Mouse (Mus musculus) cerebellum, adult 9-11 months (tissue): Measurements from ENCODE around the gene Radil.

Experiments used
- DNase-seq: peaks from one replicate; pipeline ENCODE4 v3.0.0; 2022

The Radil gene

GRCm38 (mm10) chr5:142478829-142479435 lies 72.0 kb downstream of the Radil start:
- DNase-seq: peak; percentile 79

DNA sequence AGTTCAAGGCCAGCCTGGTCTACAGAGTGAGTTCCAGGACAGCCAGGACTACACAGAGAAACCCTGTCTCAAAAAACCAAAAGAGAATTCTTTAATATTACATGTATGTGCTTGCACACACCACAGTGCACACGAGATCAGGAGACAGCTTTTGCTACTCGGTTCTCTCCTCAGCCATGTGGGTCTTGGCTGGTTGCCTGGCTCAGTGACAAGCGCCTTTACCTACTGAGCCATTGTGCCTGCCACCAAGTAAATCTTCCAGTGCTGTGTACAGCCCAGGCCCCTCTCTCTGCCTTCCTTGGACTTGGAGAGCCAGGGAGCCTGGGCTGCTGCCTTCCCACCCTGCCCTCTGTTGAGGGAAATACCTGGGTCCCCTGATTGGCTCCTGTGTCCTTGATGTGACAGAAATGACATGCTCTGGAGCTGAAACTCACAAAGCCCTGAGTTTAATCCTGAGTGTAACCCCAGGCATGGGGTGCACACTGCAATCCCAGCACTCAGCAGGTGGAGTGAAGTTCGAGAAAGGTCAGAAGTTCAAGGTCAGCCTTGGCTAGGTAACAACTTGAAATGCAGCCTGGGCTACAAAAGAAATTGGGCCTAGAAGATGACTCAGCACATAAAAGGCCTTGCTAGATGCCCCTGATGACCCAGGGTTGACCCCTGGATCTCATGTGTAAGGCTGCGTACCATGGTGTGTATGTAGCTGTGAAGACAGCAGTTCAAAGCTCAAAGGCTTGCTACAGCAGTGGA lies 72.9 kb downstream of the Radil start:
- DNase-seq: no peak

- DNase-seq: peak; percentile 72
Measured at GRCm38 (mm10) chr5:142477346-142477745, 73.6 kb downstream of the Radil start.

DNA sequence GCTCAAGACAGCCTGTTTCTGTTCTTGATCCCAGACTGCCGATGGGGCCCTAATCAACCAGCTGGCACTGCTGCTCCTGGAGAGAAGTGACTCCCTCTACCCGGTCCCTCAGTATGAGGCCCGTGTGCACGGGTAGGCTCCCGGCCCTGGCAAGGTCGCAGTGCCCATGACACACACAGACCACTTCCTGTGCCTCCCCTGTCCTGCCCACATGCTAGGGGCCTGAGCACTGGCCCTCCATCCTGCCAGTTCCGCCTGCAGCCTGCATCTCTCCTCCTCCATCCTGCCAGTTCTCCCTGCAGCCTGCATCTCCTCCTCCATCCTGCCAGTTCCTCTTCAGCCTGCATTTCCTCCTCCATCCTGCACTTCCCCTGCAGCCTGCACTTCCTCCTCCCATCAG lies 75.2 kb downstream of the Radil start:
- no peak for DNase-seq

- DNase-seq: no peak
Measured at GRCm38 (mm10) chr5:142473696-142474095, 77.2 kb downstream of the Radil start.

- DNase-seq: no peak
Measured at GRCm38 (mm10) chr5:142469796-142470195, 81.1 kb downstream of the Radil start.

DNA sequence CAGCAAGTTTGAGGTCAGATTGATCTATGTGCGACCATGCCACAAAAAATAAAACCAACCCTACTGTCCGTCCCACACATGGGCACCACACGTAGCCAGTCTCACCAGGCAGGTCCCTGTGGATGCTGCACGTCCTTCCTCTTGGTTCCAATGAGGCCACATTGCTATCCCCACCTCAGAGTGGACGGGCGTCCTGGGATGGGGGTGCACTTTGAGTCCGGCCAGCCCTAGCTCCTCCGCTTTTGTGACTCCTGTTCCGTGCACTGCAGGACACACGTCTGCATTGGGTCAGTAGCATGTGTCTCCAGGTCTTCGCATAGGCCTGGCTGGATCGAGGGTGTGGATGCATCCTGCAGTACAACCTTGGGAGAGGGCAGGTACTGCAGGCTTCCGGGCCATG lies 82.5 kb downstream of the Radil start:
- no peak for DNase-seq

DNA sequence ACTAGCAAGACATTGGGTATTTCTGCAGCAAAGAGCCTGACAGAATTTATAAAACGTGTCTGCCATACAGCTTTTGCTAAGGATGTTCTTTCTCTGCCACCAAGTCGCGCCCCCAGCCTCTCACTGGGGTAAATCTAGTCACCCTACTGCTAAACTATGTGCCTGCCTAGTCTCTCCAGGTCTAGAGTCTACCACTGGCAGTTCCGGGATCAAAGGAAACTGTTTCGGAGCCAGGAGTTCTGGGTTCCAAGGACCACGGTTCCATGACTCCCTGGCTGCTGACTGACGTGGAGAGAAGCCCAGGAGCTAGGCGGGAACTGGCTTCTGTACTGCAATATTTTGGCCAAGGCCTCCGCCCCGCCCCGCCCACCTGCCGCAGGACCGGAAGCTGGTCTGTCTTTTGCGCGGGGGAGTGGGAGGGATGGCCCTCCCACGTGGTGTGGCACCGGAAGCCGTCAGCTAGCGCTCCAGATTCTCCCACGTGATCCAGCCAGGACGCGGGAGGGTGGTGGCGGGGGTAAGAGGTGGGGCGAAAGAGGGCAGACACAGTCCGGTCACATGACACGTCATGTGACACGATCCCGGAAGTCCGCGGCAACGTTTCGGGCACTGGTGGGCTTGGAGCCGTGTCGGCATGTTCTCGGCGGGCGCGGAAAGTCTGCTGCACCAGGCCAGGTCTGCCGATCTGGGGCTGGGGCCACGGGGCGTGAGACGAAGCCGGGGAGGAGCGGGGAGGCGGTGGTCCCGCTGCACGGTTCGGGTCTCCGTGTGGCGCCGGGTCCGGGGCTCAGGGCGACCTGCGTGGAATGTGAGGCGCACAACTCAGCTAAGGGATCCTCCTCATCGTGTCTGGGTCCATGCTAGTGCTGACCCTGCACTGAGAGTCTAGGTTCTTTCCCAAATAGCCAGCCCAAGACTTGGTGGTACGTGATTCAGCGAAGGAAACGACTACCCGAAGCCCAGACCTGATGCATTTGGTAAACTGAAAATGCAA lies 87.1 kb downstream of the Radil start, which contains the start of gene Ap5z1:
Gene Ap5z1, plus strand, starts transcription at position 484 of the 994 bp plus-strand sequence.
- peak; percentile 97 for DNase-seq

- DNase-seq: no peak
Measured at GRCm38 (mm10) chr5:142463011-142463410, 87.9 kb downstream of the Radil start.

DNA sequence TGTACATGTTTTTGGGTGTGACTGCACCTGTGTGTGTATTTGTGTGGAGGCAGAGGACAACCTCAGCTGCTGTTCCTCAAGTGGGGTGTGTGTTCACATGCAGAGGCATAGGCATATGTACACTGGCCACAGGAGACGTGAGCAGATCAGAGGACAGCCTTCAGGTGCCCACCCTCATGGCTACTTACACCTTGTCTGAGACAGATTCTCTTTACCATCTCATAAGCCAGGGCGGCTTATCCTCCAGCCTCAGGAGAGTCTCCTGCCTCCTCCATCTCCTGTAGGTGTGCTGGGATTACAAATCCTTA lies 88.3 kb downstream of the Radil start:
- no peak for DNase-seq

DNA sequence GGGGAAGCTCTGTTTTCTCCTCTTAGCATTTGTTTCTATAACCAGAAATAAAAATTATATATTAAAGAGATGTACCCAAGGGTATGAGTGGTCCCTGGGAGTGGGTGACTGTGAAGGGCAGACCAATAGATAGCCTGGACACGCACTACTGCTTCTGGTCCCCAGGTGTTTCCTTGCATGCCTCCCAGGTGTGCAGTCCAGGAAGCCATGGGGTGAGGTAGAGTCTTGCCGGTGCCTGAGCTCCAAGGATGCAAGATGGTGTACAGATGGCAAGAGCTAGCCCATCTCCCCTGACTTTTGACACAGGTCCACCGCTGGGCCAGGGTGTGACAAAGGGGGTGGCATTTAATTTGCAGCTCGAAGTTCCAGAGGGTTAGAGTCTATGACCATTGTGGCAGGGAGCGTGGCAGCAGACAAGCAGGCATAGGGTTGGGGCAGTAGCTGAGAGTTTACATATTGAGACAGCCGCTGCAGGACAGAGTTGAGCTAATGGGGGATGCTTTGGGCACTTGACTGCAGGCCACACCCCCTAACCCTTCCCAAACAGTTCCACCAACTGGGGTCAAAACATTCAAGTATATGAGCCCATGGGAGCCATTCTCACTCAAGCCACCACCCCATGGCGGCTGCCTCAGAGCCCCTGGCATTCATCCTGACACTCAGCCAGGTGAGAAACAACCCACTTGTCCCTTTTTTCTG lies 88.8 kb downstream of the Radil start:
- DNase-seq: peak; percentile 62

DNA sequence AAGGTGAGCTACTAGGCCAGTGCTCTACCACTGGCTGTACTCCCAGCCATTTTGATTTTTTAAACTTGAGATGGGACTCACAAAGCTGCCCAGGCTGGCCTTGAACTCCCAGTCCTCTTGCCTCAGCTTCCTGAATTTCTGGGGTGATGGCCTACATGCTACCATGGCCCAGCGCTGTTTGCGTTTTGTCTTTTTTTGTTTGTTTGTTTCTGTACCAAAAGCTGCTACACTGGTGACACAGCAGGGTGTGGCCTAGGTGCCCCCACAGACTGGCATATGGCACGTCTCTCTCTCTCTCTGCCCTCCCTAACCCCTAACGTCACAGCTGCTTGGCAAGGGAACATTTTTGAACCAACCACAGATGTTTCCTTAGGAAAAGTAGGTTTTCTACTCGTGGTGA lies 91.1 kb downstream of the Radil start:
- DNase-seq: no peak

DNA sequence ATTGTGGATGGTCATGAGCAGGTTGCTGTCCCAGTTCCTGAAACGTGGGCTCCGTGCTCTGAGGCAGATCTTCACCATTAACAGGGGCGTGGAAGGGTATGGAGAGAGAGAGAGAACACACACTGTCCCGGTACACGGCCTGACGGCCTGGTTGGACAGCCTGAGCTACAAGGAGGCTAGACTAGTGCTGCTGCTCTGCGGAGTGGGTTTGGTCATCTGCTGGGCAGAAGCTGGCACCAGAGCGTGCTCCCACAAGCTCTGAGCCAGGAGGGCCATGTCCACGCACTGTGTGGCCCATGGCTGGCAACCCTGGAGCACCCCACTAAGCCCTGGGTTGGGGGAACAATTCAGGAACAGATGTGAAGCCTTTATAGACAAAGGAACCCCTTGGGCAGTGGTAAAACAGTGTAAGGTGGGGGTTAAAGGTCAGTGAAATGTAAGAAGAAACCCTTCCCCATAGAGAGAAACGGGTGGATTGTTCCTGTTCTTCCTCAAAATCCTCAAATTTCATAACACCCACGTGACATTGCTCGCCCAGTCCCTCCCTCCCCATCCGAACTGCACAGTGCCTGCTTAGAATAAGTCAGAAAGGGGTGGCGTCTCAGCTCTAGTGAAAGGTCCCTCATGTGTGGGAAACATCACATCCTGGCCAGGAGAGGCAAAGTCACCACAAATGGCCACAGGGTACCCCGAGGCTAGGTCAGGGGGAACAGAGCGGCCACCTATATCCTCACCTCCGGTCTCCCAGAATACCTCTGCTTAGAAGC lies 91.9 kb downstream of the Radil start:
- no peak for DNase-seq

- no peak for DNase-seq
Measured at GRCm38 (mm10) chr5:142457345-142457744, 93.6 kb downstream of the Radil start.

GRCm38 (mm10) chr5:142456318-142456717 lies 94.6 kb downstream of the Radil start:
- no peak for DNase-seq

DNA sequence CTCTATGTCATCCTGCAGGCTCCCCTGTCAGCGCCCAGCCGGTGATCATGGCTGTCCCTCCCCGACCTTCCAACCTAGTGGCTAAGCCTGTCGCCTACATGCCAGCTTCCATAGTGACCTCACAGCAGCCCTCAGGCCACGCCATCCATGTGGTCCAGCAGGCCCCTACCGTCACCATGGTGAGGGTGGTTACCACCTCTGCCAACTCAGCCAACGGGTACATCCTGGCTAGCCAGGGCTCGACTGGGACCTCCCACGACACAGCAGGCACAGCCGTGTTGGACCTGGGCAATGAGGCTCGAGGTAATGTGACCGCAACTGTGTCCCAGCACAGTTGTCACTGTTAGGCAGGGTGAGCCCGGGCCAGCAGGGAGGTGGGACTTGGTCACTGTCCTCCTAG lies 97.2 kb downstream of the Radil start:
- DNase-seq: no peak

GRCm38 (mm10) chr5:142451759-142452158 lies 99.1 kb downstream of the Radil start:
- DNase-seq: no peak

DNA sequence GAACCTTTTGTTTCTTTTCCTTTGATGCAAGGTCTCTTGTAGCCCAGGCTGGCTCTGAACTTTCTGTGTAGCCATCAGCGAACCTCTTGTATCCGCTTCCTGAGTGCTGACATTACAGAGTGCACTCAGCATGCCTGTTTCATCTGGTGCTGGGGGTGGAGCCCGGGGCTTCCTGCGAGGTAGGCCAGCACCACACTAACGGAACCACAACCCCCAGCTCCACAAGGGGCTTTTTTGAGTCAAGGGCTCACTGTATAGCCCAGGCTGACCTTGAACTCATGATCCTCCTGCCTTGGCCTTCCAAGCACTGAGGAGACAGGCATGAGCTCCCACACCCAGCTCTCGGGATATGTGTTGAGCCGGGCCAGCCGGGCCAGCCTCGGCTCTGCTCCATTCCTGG lies 100.1 kb downstream of the Radil start:
- no peak for DNase-seq

DNA sequence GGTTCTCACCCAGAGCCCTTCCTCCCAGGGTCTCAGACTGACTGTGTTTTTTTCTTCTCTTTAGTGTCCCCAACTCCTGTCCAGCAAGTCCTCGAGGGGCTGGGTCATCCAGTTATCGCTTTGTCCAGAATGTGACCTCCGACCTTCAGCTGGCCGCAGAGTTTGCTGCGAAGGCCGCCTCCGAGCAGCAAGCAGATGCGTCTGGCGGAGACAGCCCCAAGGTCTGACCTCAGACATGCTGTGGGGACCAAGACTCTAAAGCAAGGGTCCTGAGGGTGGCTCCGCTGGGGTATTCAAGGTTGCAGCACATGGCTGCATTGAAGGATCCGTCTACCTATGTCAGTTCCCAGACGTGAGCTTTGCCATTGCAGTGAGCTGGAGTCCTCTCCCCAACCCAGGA lies 102.3 kb downstream of the Radil start:
- DNase-seq: no peak

- DNase-seq: peak; percentile 76
Measured at GRCm38 (mm10) chr5:142448076-142448475, 102.8 kb downstream of the Radil start.

DNA sequence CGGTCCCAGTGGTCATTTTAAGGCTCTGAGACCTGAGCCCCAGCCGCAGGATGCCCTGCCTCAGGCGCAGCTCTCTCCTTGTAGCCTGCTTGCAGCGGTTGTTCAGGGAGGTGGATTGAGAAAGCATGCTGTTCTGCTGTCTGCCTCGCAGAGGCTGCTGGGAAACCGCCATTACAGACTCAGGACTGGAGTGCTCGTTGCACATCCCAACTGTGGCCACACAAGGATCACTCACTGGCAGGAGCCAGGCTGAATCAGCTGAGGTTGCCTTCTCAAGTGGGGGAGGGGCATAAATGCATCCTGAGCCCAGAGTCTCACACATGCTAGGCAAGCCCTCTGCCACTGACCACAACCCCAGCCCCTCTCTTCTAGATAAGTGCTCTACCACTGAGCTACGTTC lies 105.2 kb downstream of the Radil start:
- no peak for DNase-seq
